Mouse (Mus musculus) heart, postnatal 36 days (tissue): ENCODE data around the gene Cd47. TPM values are rescaled to one million over a fixed set of nuclear protein-coding genes. Genes with fewer than 3 reads are reported as not detected.

Experiments used
- DNase-seq, 2 experiments: peaks; one replicate each; pipeline ENCODE4 v3.0.0; 2021 to 2022
- intact Hi-C: fragments of 180-260 bp; cut with DNase I; formaldehyde crosslinking; loops from one replicate; pipeline ENCODE4 v1.15.1; 2025
- total RNA-seq, 2 experiments: library from RNA; stranded (reverse); gene quantifications; 2 replicates each; pipeline ENCODE4 v1.2.3; 2021

Cd47 gene
- total RNA-seq, 2 experiments from 2014 or later: 82.9 to 83.0 TPM

DNA sequence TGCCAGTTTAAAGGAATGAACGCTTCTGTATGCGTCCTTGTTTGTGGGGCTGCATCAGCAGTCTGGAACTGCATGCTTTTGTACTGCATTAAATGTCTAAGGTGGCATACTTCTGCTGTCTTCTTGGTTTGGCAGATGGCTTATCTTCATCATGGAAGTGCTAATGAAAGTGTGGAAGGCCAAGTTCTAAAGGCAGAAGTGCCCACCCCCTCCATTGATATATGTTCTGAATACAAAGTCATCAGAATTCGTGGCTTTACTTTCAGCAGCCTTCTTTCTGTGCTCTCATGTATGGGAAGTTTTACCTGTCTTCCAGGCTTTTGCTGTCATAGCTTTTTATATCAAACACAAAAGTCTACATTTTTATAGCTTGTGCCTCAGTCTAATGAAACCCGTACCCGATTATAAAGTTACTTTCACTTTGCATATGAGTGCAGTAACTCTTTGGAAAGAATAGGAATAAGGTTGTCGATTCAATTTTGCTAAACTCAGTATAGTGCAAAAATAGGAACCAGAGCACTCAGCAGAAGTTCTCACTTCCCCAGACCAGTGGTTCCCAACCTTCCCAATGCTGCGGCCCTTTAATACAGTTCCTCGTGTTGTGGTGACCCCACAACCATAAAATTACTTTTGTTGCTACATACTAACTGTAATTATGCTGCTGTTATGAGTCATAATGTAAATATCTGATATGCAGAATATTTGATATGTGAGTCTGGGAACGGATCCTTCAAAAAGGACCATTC, 58.0 kb downstream of the Cd47 start:
- DNase-seq: no peak
- intact Hi-C loops: loop anchor here (5.0 kb wide), 4 partner anchors 94 to 356 kb away; partner anchors contain the start of gene Ift57

DNA sequence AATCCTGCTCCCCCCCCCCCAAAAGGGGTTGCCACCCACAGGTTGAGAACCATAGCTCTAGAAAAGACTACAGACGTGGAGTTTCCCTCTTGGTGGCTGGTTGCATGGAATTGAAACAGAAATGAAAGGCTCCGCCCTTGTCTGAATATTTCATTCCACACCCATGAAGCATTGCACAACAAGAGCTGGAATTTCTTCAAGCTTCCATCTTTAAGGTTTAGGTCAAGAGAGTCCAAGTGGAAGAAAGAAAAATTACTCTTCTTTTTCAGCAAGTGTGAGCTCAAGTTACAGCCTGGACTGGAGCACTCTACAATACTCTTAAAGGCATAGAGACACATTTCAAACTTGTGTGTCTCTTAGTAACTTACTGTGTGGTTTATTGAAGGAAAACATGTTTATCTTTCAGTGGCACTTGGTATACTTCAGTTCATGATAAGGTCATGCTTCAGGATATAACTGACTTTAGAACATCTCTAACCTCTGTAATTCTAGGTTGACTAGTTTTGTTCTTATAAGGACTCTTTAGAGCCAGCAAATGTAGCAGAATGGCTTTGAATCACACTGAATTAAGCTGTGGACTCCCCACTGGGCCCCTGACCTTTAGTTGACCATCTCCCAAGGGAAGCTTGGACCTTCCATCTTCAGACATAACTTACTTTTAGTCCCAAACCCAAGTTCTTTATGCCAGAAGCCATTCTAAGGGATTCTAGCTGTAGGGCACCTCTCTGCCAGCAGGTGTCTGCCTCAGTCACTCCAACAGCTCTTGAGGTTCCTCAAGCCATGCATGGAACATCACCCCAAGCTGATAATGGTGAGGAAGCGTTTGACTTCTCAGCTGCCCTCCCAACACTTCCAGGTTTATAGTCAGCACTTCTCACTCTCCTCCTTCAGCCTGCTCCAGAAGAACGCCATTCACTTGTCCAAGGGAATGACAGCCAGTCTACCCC, 58.8 kb downstream of the Cd47 start:
- intact Hi-C loops: loop anchor here (5.0 kb wide), 4 partner anchors 93 to 357 kb away; partner anchors contain the start of gene Ift57
- DNase-seq: peak in 1 of 2 experiments; percentile 46

DNA sequence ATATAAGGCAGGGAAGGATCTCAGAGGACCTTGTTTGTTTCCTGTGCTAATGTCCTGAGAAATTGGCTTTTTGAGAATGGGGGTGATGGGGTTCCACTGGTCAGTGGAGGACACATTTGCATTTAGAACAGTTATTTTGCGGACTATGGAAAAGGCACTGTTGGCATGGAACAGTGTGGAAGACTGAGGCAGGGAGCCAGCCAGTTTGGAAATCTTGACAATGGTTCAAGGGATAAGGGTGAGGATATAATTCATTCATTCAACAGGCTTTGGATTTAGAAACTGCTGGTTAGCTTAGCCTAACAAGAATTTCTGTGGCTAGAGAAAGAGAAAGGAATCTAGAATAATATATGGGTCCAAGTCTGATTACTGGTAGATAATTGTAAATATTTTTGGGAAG, 61.7 kb downstream of the Cd47 start:
- no peak for DNase-seq
- intact Hi-C loops: no loop called here

DNA sequence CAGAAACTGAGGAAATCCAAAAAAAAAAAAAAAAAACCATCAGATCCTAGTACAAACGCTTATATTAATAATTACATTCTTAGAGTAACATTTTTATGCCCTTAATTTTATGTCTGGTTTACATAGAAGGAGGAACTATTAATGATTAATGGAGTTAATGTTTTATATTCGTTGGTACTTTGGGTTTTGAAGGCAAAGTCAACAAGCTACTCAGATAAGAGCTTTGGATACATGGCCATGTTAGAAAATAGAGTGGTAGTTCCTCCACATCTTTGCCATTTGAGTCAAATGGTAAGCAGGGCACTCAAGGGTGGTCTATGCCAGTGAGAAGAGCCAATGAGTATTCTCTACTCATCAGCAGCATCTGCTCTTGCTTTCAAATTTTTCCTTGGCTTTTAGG, 66.3 kb downstream of the Cd47 start:
- intact Hi-C loops: no loop called here
- DNase-seq: no peak

DNA sequence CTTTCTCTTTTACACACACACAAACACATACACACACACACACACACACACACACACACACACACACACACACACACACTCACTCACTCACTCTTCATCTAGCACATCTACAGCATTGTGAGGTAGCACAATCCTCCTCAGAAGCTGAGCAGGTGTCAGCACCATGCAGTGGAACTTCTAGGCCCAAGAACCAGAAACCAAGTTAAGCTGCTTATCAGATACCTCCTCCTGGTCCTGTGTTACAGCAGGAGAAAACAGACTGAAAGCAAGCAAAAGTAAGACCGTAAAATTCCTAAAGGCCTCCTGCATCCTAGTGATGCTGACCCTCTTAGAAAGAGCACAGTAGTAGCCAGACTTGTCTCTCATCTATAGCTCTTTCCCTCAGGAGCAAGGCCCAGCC, 67.9 kb downstream of the Cd47 start:
- no peak for DNase-seq
- intact Hi-C loops: no loop called here

DNA sequence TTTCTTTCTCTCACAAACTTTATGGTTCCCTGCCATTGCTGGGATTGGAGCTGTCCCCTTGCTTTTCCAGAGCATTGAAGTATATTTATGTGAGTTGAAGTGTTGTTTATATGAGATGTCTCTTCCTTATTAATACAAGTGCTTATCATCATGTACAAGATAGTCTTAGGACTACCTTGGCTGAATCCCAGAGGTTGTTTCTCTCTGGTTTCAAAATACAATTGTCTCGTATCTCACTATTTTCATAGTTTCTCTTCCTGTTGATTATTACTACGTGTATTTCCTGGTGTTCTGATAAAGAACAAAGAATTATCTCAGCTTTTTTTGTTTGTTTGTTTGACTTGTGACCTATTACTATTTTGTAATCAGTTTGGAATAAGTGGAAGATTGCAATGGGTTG, 73.6 kb downstream of the Cd47 start:
- intact Hi-C loops: no loop called here
- no peak for DNase-seq

DNA sequence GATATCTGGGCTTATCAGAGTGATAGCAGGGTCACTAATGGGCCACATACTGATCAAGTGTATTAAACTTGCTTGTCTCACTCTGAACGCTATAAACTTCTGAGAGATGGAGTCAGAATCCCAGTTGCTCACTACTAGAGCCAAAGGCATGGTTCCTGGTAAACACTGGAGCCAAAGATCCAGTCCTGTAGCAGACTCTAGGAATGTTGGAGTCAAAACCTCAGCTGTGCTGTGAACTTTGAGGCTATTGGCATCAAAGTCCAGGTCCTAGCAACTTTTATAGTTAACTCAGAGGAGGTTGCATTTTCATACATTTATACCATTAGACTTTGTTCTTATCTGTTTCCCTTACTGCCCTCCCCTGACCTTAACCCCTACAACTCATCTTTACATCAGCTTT, 74.2 kb downstream of the Cd47 start:
- no peak for DNase-seq
- intact Hi-C loops: no loop called here

DNA sequence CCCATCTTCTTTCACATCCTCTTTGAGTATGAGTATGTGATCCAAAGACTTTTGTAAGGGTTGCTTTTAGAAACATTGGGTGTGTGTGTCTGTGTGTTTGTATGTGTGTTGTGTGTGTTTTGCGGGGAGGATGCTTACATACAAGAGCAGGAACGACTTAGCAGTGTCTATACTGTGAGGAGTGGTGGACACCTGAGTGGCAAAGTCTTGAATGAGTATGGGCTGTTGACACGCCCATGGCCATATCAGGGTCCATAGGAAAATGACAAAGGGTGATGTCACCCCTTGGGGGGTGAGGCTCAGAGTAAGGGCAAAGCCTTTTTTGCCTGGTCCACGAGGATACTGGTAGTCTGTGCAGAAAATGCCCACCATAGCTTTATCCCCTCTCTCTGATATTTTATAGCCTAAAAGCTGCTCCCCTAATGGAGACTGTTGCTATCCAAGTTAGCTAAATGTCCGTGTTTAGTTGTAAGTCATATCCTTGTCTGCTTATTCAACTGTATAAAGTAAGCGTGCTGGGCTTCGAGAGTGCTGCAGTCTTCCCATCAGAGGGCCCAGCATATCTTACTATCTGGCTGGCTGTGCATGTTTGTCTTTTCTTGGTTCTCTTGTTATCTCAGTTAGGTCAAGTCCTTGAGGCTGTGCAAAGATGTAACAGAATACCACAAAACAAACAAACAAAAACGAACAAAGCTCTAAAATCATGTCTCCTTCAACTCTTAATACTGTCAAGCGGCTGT, 76.1 kb downstream of the Cd47 start:
- DNase-seq: no peak
- intact Hi-C loops: no loop called here

DNA sequence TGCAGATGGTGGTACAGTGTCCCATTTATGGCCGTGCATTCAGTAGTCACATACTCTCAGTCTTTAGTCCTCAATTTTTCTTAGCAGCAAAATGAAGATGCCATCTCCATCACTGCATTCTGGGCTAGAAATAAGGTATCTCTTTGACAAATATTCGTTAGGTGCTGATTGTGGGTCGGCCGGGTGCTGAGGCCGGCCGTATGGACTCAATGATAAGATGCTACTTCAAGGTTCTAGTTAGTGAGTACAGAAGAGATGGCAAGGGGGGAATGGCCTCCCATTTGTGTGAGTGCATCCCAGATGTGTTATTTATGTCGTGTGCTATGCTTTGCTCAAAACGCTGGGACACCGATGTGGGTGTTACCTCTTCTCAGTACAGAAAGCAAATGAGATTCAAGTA, 76.9 kb downstream of the Cd47 start:
- intact Hi-C loops: no loop called here
- DNase-seq: no peak

DNA sequence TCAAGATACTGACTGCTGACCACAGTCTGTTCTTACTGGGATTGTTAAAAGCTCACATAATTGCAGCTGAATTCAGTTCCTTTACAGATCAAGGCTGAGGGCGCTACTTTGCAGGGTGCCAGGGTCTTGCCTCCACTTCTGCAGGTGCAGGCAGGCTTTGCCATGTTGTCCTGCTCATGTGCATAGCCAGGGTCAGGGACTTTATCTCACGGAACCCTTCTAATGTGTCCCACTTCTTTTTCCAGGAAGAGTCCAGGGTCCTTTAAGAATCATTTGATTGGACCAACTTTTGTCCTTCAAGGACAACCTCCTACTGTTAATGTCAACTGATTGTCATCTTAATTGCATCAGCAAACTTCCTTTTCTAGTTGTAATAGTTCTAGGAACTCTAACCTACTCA, 77.7 kb downstream of the Cd47 start:
- intact Hi-C loops: no loop called here
- no peak for DNase-seq

DNA sequence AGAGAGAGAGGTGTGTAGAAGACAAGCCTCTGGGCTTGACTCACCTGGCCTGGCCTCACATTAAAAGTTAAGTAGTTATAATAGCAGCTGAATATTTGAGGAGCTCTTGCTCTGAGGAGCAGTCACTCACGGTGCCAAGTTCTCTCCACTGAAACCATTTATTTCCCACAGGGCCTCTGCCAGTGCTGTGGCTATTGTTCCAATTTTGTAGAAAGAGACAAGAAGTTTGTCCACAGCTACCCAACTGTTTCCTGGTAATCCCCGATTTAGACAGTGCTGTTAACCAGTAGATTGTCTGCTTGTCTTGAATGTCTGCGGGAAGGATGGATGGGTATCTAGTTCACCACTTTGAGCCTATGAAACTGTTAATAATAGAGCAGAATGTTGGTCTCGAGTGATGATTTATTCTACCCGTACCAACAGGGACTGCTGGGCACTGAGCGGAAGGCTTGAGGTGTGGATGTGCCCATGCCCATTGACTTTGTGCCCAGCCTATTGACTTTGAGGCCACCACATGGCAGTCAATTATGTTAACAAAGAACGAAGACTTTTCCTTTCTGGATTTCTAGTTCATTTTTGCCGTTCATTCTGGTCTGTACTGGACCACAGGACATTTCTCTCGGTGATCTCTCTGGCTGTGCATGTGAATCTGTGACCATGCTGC, 86.2 kb downstream of the Cd47 start:
- intact Hi-C loops: no loop called here

DNA sequence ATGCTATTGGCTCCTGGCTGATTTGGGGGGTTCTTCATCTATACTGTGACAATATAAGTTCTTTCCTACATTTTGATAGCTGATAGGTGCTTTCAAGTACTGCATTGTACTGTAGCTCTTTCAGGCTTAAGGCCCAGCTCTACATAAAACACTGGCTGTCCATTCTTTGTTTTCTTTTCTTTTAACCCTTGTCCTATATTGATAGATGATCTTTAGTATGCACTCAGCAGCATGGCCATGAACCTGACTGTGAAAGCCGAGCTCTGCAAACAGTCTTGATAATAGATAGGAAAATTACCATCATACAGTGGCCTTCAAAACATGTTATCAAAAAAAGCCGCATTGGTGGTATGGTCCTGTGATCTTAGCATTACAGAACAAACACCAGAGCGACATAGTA, 87.0 kb downstream of the Cd47 start:
- intact Hi-C loops: no loop called here
- no peak for DNase-seq

More for the DNA sequence above, 86.2 kb downstream of the Cd47 start:
- DNase-seq: no peak

DNA sequence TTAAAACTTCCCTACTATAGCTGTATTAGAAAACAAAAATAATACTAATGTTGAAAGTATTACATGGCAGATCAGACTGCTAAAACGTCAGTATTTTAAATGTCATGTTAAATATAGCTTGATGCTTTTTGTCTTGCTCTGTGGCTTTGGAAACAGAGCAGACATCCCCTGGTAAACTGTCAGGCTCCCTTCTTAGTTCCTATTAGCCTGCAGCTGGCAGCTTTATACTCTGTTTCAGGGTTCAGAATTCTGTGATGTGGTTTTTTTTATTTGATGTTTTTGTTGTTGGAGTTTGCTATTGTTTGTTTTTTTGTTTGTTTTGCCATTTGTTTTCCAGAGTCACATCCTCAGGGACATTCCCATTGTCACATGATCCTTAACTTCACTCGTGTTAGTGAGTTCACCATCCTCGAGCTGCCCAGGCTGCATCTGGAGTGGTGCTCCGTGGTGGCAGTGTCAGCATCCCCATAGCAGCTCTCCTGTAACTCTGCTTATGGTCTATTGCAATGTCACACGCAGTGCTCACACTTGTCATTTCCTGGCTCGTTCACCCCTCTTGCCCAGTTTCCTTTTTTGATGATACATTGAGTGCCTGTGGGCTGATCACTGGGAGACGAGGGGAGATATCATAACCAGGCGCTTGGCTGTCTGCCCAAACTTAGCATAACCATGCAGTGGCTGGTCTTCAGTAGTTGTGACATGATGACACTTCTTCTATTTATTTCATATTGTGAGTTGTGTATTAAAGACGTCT, 87.7 kb downstream of the Cd47 start:
- peak; percentile 31 to 50 for DNase-seq
- intact Hi-C loops: no loop called here

DNA sequence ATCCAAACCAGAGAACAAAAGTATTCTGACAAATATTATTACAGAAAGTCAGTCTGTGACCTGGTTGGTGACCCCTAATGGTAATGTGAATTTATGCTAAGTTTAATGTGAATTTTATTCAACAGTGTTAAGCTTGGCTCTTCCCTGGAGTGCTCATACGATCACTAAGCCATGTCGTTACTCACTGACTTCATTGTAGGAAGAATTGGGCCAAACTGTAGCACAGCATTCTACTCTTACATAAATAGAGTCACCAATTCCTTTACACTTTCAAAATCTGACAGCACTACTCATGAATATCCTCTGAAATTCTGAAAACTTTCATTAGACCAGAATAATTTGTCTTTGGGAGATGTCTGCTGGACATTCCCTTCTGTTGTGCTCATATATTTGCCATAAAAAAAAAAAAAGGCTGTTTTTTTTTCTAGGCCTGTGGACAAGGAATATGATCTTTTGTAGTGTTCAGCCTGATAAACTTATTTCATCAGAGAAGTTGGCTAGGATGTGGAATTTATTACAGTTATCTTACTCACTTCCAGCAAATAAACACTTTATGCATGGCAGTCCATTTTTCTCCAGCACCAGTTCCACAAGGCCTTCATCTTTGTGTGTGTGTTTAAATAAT, 88.8 kb downstream of the Cd47 start:
- intact Hi-C loops: no loop called here
- DNase-seq: no peak

DNA sequence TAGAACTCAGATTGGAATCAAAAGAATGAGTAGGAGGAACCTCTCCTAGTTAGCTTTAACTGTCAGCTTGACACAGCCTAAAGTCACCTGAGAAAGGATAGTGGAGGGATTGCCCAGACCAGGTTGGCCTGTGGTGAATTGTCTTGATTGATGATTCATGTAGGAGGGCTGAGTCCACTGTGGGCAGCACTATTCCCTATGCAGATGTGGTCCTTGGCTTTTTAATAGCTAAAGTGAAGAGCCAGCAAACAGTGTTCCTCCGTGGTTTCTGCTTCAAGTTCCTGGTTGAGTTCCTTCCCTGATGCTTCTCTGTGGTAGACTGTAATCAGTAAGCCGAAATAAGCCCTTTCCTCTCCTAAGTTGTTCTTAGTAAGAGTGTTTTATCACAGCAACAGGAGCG, 91.9 kb downstream of the Cd47 start:
- intact Hi-C loops: loop anchor here (10.0 kb wide), 1 partner anchor 387 kb away; no protein-coding TSS in a partner anchor
- no peak for DNase-seq

DNA sequence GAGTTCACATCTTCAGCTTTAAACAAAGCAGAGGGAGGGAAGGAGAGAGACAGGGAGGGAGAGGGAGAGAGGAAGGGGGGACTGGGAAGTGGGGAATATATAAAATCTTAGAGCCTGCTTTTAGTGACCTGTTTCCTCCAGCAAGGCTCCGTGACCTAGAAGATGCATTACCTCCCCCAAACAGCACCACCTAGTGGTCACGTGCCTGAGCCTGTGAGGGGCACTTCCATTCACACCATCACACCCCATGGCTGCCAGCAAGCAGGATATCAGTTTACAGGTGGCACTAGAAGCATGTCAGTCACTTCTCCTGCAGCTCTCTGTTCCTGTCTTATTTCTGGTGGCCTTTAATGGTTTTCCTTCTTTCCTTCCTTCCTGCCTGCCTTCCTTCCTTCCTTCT, 92.6 kb downstream of the Cd47 start:
- no peak for DNase-seq
- intact Hi-C loops: loop anchor here (10.0 kb wide), 1 partner anchor 388 kb away; no protein-coding TSS in a partner anchor

DNA sequence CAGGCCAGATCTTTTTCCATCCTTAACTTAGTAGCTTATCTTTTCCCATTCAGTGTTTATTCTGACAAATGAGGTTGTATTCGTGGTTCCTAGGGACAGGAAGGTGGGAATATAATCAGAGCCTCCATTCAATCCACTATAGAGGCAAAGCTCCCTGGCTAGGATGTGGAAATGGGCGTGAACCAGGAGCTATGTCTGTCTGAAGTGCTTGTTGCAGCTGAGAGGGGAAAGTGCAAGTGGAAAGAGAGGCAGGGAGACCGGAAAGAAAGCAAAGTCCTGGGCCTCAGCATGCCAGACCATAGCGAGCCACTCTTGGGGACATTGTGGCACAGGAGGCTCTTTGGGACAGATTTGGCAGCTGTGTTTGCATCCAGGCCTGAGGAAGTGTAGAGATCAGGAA, 94.3 kb downstream of the Cd47 start:
- intact Hi-C loops: loop anchor here (10.0 kb wide), 1 partner anchor 390 kb away; no protein-coding TSS in a partner anchor
- no peak for DNase-seq

DNA sequence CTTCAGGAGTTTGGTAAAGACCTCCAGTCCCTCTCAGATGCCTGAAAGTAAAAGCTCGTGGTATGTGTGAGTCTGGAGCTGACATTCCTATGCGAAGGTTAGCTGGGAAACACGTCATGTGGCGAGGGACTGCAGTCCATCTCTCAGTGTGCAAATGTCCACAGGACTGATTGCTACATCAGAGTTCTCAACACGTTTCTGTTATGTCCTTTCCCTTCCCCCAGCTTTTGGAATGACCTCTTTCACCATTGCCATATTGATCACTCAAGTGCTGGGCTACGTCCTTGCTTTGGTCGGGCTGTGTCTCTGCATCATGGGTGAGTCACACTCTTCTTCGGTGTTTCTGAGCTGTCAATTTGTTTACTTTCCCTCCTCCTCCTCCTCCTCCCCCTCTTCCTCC, 95.8 kb downstream of the Cd47 start:
- no peak for DNase-seq
- intact Hi-C loops: loop anchor here (10.0 kb wide), 1 partner anchor 391 kb away; no protein-coding TSS in a partner anchor

DNA sequence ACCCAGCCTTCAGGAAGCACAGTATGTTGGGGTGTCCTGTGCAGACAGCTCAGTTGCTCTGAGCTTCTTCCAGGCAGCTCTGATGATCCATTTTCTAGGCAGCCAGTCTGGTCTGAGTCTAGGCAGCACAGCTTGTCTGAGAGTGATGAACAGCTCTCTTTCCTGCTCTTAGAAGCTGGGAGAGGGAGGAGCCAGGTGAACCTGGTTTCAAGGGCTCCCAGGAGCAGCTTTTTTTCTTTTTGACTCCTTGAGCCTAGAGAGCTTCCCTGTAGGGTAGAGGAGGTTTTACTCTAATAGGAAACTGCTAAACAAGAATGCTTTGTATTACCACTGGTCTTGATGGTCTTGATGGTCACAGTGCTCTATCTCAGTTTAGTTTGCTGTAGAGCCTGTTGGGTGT, 101.1 kb downstream of the Cd47 start:
- no peak for DNase-seq
- intact Hi-C loops: loop anchor here (2.0 kb wide), 1 partner anchor 17 kb away; no protein-coding TSS in a partner anchor
